ENCODE assay signal across 9 mouse cellular contexts in the genomic region with DNA sequence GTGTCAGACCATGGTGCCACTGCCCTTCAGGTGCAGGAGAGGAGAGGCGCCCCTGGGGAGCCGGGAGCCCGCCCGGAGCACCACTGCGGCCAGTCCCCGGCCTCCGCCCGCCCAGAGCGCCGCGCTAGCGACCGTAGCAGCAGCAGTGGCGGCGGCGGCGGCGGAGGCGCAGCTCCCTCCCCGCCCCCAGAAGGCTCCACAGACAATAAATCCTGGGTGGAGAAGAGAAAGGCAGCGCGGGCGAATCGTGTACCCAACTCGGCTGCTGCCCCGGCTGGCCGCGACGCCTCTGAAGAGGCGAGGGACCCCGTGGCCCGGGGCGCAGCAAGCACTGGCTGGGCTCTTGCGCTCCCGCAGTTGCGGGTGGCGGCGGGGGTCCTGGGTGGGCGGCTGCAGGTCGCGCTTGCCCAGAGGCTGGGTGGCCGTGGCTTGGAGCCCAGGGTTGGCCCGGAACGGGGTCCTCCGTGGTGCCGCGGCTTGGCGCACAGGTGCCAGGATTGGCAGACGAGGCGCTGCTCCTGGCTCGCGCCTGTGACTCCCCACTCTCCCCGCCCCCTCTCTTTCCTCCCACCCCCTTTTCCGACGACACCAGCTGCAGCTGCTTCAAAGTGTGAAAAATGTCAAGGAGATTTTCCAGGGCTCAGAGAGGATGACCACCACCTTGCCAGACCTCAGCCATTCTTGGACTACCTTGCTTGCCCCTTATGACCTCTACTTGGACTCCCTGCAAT. TPM values are rescaled to one million over a fixed set of nuclear protein-coding genes. Genes with fewer than 3 reads are reported as not detected.
A peak's percentile ranks its signal among the peaks of the same experiment; 100 is the strongest.
DNase-seq lines count a peak whose midpoint lies in the region; ATAC-seq and TF ChIP-seq lines count a peak whose summit lies in the region.
"Had no signal": no experiment of that assay in that cellular context is flagged by ENCODE, and none has a peak within 500 bp of the region (broad histone marks: within the 10 kb centered on the region; RNA-seq: fewer than 3 reads in every experiment).

No protein-coding gene starts in this region.

- intact Hi-C loops in heart, postnatal 25 days (cut with DNase I): no loop called here

- H3K9ac ChIP-seq in heart, postnatal 0 days (replicated peaks; ENCODE audit: low read depth, low read length): 0 out of 2 replicates have a peak overlapping the region, but pooled peaks have one; percentile 7
- H3K9ac ChIP-seq in forebrain, embryonic 15.5 days (replicated peaks): peak overlapping the region; percentile 92
- H3K9ac ChIP-seq in stomach, embryonic 14.5 days (replicated peaks; ENCODE audit: low read depth, low read length): peak overlapping the region; percentile 52

- no peak overlapping the region for H3K27ac ChIP-seq in heart, postnatal 0 days (ENCODE audit: low read depth)
- H3K27ac ChIP-seq in forebrain, embryonic 15.5 days (replicated peaks): peak overlapping the region; percentile 97
- H3K27ac ChIP-seq in stomach, embryonic 14.5 days (ENCODE audit: low read length): peak overlapping the region; percentile 27; the same call in 1 of the 2 replicates

- no peak for TF ChIP-seq EP300 in heart, postnatal 0 days (IDR thresholded peaks at IDR 0.05; ENCODE audit: low read depth)

- H3K4me1 ChIP-seq in heart, postnatal 0 days (ENCODE audit: control insufficient read depth, insufficient read depth): peaks cover 8% of the 10 kb centered on the region; the same call in 1 of the 2 replicates
- H3K4me1 ChIP-seq in forebrain, embryonic 15.5 days: peaks cover 26% of the 10 kb centered on the region
- no peaks in the 10 kb centered on the region; the same call in 1 of the 2 replicates for H3K4me1 ChIP-seq in stomach, embryonic 14.5 days (ENCODE audit: control insufficient read depth, insufficient read depth, low read length)

- ATAC-seq in heart, postnatal 0 days (ENCODE audit: insufficient read depth, low read depth): peak; percentile 51
- ATAC-seq in forebrain, embryonic 15.5 days (replicated peaks): peak; percentile 79
- ATAC-seq in stomach, embryonic 14.5 days (ENCODE audit: insufficient number of reproducible peaks, insufficient read depth, low FRiP score, low read depth): peak; percentile 62

- 0% methylated on average over 33 of the region's 55 CpGs for WGBS in heart, postnatal 0 days
- WGBS in forebrain, embryonic 15.5 days: under 1% methylated on average over 53 of the region's 55 CpGs
- WGBS in stomach, embryonic 14.5 days: under 1% methylated on average over 53 of the region's 55 CpGs

- peak overlapping the region; percentile 99 for H3K4me2 ChIP-seq in heart, postnatal 0 days (ENCODE audit: low read depth, low read length)
- peak overlapping the region; percentile 80 for H3K4me2 ChIP-seq in forebrain, embryonic 15.5 days (replicated peaks)
- peak overlapping the region; percentile 99 for H3K4me2 ChIP-seq in stomach, embryonic 14.5 days (replicated peaks; ENCODE audit: low read depth, low read length)

- H3K9me3 ChIP-seq in heart, postnatal 0 days (replicated peaks; ENCODE audit: control insufficient read depth, low read length): no peaks in the 10 kb centered on the region
- no peaks in the 10 kb centered on the region for H3K9me3 ChIP-seq in forebrain, embryonic 15.5 days
- H3K9me3 ChIP-seq in stomach, embryonic 14.5 days (ENCODE audit: control insufficient read depth, low read depth, low read length): no peaks in the 10 kb centered on the region

- TF ChIP-seq CTCF in heart, postnatal 0 days (IDR thresholded peaks at IDR 0.05; ENCODE audit: low read depth): no peak

- H3K36me3 ChIP-seq in heart, postnatal 0 days (replicated peaks; ENCODE audit: control insufficient read depth, insufficient read depth, low read length): no peaks in the 10 kb centered on the region
- H3K36me3 ChIP-seq in forebrain, embryonic 15.5 days: no peaks in the 10 kb centered on the region
- H3K36me3 ChIP-seq in stomach, embryonic 14.5 days (ENCODE audit: control insufficient read depth, insufficient read depth, low read length): no peaks in the 10 kb centered on the region

- DNase-seq in heart, postnatal 0 days (ENCODE audit: low spot score): no peak
- DNase-seq in heart, postnatal 25 days (ENCODE audit: low spot score): no peak
- DNase-seq in cerebellum, adult 9-11 months: peak; percentile 7
- peak; percentile 29 to 45 for DNase-seq in layer of hippocampus, adult 8-10 months (ENCODE audit: low spot score in 2 of 2)
- DNase-seq in mesoderm, embryonic 11.5 days (ENCODE audit: low read depth, low spot score): peak; percentile 26
- DNase-seq in urinary bladder, postnatal 14 days (ENCODE audit: low spot score): no peak

- H3K27me3 ChIP-seq in heart, postnatal 0 days (ENCODE audit: control insufficient read depth, insufficient read depth, low read length): peaks cover 41% of the 10 kb centered on the region
- H3K27me3 ChIP-seq in forebrain, embryonic 15.5 days: no peaks in the 10 kb centered on the region
- H3K27me3 ChIP-seq in stomach, embryonic 14.5 days (ENCODE audit: control insufficient read depth, insufficient read depth, low read length): no peaks in the 10 kb centered on the region

- H3K4me3 ChIP-seq in heart, postnatal 0 days (ENCODE audit: low read depth, low read length): peak overlapping the region; percentile 61
- H3K4me3 ChIP-seq in forebrain, embryonic 15.5 days: peak overlapping the region; percentile 79
- peak overlapping the region; percentile 69 for H3K4me3 ChIP-seq in stomach, embryonic 14.5 days (ENCODE audit: low read depth, low read length)

RNA-seq across cellular contexts. Expression of a gene that starts 0.6 kb away (rescaled TPM):
- 0.04 TPM in 1 of 2 replicates, not detected in the other for total RNA-seq in heart, postnatal 0 days (2014; rRNA removed; ENCODE audit: low replicate concordance)
- polyA plus RNA-seq in heart, postnatal 0 days (2015; fragmentation: Nextera tagmentation; extraction: Ambion mirVana): 0.03 TPM in 2 replicates
- not detected for total RNA-seq in heart, postnatal 25 days (2021)
- polyA plus RNA-seq in forebrain, embryonic 15.5 days (2015; fragmentation: Nextera tagmentation; extraction: Ambion mirVana): 15.3 and 17.2 TPM in 2 replicates
- 100 to 1,000 TPM in 3 of 4 experiments, 10 to 100 TPM in 1; 96.6 to 121 (median 109) TPM for total RNA-seq in layer of hippocampus, adult 8-10 months (2022)
- 4.2 and 4.4 TPM in 2 replicates for polyA plus RNA-seq in stomach, embryonic 14.5 days (2014; fragmentation: Nextera tagmentation; extraction: Ambion mirVana)
- polyA plus RNA-seq: large intestine, adult 2 months had no signal

Comparison
In these comparisons a context has a peak if more than half of its experiments do, and no peak if none do; other contexts are left out.
1. DNase-seq: peak in cerebellum, adult 9-11 months (single experiment), layer of hippocampus, adult 8-10 months (2 of 2) and mesoderm, embryonic 11.5 days (single experiment); none in heart, postnatal 0 days (single experiment), heart, postnatal 25 days (single experiment) and urinary bladder, postnatal 14 days (single experiment).
2. H3K9ac ChIP-seq: peak in every context shown above with its lines; median percentile 92 in forebrain, embryonic 15.5 days; 52 in stomach, embryonic 14.5 days; 7 in heart, postnatal 0 days.
3. RNA of a gene that starts 0.6 kb away (total RNA-seq): 96.6 to 121 TPM in layer of hippocampus, adult 8-10 months; 0.04 TPM in heart, postnatal 0 days and not detected in heart, postnatal 25 days; every median in the first group is over 10 times any median in the second.
4. Peak in every context shown above with its lines, with median percentiles within 50 percentile points of each other: ATAC-seq, H3K4me2 ChIP-seq and H3K4me3 ChIP-seq.